Mouse (Mus musculus) liver, postnatal 0 days (tissue): ENCODE results near the gene Lamb2.

ENCODE experiments used
- CTCF ChIP-seq: sonication (generic); IDR thresholded peaks from 2 replicates; pipeline ENCODE4 v1.5.1; 2016; ENCODE audit warnings: antibody characterized with exemption, low read depth
- EP300 ChIP-seq: IDR thresholded peaks from 2 replicates; pipeline ENCODE4 v1.6.1; 2016; ENCODE audit warnings: antibody characterized with exemption, low read depth, mild to moderate bottlenecking

- no peak for TF ChIP-seq EP300
- no peak for TF ChIP-seq CTCF
Observed at GRCm38 (mm10) chr9:108459939-108460318, 19.6 kb upstream of the Lamb2 start.
